Comparison of ENCODE assay signal across 8 mouse cellular contexts in the genomic region with DNA sequence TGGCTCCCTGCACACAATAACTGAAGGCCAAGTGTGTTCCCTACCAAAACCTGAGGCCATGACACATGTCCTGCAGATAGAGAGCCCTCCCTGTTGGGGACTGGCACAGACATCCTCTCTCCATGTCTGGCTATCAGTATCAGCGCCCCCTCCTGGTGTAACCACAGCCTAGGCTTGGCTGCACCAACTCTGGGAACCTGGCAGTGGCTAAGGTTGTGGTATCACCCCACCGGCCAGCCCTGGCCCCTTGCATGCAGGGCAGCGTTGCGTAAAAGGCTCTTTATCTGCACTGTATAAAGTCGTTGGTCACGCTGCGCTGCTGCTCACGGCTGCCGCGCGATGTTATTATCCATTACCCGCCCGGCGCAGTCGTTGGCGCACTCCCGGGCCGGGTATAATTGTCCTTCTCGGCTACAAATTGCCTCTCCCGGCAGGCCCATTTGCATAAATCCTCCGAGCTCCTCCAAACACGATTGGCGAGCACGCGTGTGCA. TPM values are rescaled to one million over a fixed set of nuclear protein-coding genes. Genes with fewer than 3 reads are reported as not detected.
DNase-seq lines count a peak whose midpoint lies in the region; ATAC-seq and TF ChIP-seq lines count a peak whose summit lies in the region.

No protein-coding gene starts in this region.

- peak; percentile 44 for DNase-seq in thymus, adult 2 months
- DNase-seq in thymus, adult 18-20 months: no peak
- peak; percentile 43 to 55 for DNase-seq in kidney, adult 8-10 months
- DNase-seq in lung, postnatal 10 days: peak; percentile 81
- DNase-seq in right cerebral cortex, postnatal 4 days: peak; percentile 65

- no peaks in the 10 kb centered on the region for H3K27me3 ChIP-seq in thymus, adult 2 months (ENCODE audit: control insufficient read depth, insufficient read depth, low read length)
- no peaks in the 10 kb centered on the region for H3K27me3 ChIP-seq in forebrain, embryonic 13.5 days

- H3K4me3 ChIP-seq in thymus, adult 2 months (ENCODE audit: control insufficient read depth, insufficient read depth, low read length): no peak overlapping the region
- H3K4me3 ChIP-seq in forebrain, embryonic 13.5 days: no peak overlapping the region

- no peaks in the 10 kb centered on the region for H3K9me3 ChIP-seq in forebrain, embryonic 13.5 days (replicated peaks)

- no peaks in the 10 kb centered on the region for H3K4me1 ChIP-seq in thymus, adult 2 months (replicated peaks; ENCODE audit: control insufficient read depth, insufficient read depth, low read length)
- H3K4me1 ChIP-seq in forebrain, embryonic 13.5 days: peaks cover 28% of the 10 kb centered on the region

- ATAC-seq in cerebellum, adult (ENCODE audit: insufficient number of reproducible peaks, low FRiP score, low TSS enrichment): peak; percentile 55; the same call in 1 of the 2 replicates
- ATAC-seq in forebrain, embryonic 13.5 days: peak; percentile 71
- ATAC-seq in erythroid progenitor cell, adult 5-6 weeks (replicated peaks; ENCODE audit: low FRiP score, poor library complexity, severe bottlenecking): no peak

- H3K36me3 ChIP-seq in thymus, adult 2 months (ENCODE audit: control insufficient read depth, insufficient read depth, low read length): no peaks in the 10 kb centered on the region
- peaks cover 93% of the 10 kb centered on the region for H3K36me3 ChIP-seq in forebrain, embryonic 13.5 days (ENCODE audit: poor library complexity, severe bottlenecking)

- no peak overlapping the region for H3K27ac ChIP-seq in thymus, adult 2 months (ENCODE audit: control insufficient read depth, insufficient read depth, low read length)
- peak overlapping the region; percentile 73 for H3K27ac ChIP-seq in forebrain, embryonic 13.5 days

- H3K4me2 ChIP-seq in forebrain, embryonic 13.5 days: peak overlapping the region; percentile 35

- H3K9ac ChIP-seq in forebrain, embryonic 13.5 days: peak overlapping the region; percentile 56

- TF ChIP-seq POLR2A in thymus, adult 2 months (IDR thresholded peaks at IDR 0.05; ENCODE audit: control insufficient read depth, extremely low read depth, insufficient read depth, low read length, poor library complexity): no peak

- TF ChIP-seq CTCF in thymus, adult 2 months (IDR thresholded peaks at IDR 0.05; ENCODE audit: borderline replicate concordance, control insufficient read depth, extremely low read depth, insufficient read depth, low read length, poor library complexity): peak; percentile 66; the same call in 1 of the 2 replicates

- 96% methylated on average over 25 of the region's 25 CpGs for WGBS in thymus, adult 2 months
- WGBS in forebrain, embryonic 13.5 days: 24% methylated on average over 25 of the region's 25 CpGs

RNA-seq across cellular contexts. Expression of gene Bahcc1, which starts 47.6 kb away (rescaled TPM):
- 11.0 and 15.1 TPM in 2 replicates for polyA plus RNA-seq in thymus, adult 2 months (2012; rRNA removed)
- polyA plus RNA-seq in forebrain, embryonic 13.5 days (2015; fragmentation: Nextera tagmentation; extraction: Ambion mirVana): 17.2 TPM in 2 replicates
- total RNA-seq in erythroid progenitor cell, adult 5-6 weeks (2015; ENCODE audit: low replicate concordance): 2.5 and 2.9 TPM in 2 replicates
- 1.4 TPM in 2 replicates for total RNA-seq in erythroid progenitor cell, adult 5-6 weeks (2017; ENCODE audit: low replicate concordance)

Comparison
In these comparisons a context has a peak if more than half of its experiments do, and no peak if none do; other contexts are left out.
1. DNase-seq: peak in thymus, adult 2 months (single experiment), kidney, adult 8-10 months (2 of 2), lung, postnatal 10 days (single experiment) and right cerebral cortex, postnatal 4 days (single experiment); none in thymus, adult 18-20 months (0 of 2).